ENCODE assay signal across 14 mouse cellular contexts in the genomic region with DNA sequence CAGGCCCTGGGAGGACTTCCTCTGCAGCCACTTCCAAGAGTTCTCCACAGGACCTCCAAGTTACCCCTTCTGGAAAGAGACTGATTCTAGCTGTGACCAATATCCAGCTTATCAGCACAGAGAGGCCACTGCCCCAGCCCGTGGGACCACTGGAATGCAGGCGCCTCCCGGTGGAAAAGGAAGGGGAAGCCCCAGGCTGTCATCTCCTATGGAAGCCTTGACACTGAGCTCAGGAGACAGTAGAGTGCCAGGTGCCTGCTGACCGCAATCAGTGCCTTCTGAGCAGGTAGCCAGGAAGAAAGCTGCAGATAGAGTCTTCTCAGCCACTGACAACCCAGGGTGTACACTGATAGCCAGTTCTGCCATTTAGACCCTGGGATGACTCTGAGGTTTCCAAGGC. TPM values are rescaled to one million over a fixed set of nuclear protein-coding genes. Genes with fewer than 3 reads are reported as not detected.
DNase-seq lines count a peak whose midpoint lies in the region; ATAC-seq lines count a peak whose summit lies in the region.
"Had no signal": no experiment of that assay in that cellular context is flagged by ENCODE, and none has a peak within 500 bp of the region (broad histone marks: within the 10 kb centered on the region; RNA-seq: fewer than 3 reads in every experiment).

No protein-coding gene starts in this region.

- H3K36me3 ChIP-seq in hindbrain, embryonic 12.5 days, result no peaks in the 10 kb centered on the region
- H3K36me3 ChIP-seq in hindbrain, embryonic 14.5 days (replicated peaks; ENCODE audit: control insufficient read depth, insufficient read depth), result no peaks in the 10 kb centered on the region
- no peaks in the 10 kb centered on the region; the same call in 1 of the 2 replicates for H3K36me3 ChIP-seq in lung, embryonic 16.5 days (ENCODE audit: control insufficient read depth, insufficient read depth, low read length)
- H3K36me3 ChIP-seq: embryonic facial prominence, embryonic 12.5 days; lung, embryonic 15.5 days had no signal

- no peaks in the 10 kb centered on the region for H3K9me3 ChIP-seq in hindbrain, embryonic 12.5 days (replicated peaks)
- H3K9me3 ChIP-seq in hindbrain, embryonic 14.5 days (ENCODE audit: control insufficient read depth, low read length), result no peaks in the 10 kb centered on the region
- H3K9me3 ChIP-seq in lung, embryonic 16.5 days (ENCODE audit: control insufficient read depth, low read length), result no peaks in the 10 kb centered on the region
- H3K9me3 ChIP-seq: embryonic facial prominence, embryonic 12.5 days; lung, embryonic 15.5 days had no signal

- DNase-seq in cerebellum, postnatal 25 days, result peak; percentile 59 to 65
- DNase-seq in hindbrain, embryonic 14.5 days (ENCODE audit: low spot score), result no peak
- no peak for DNase-seq in lung, postnatal 4 days
- DNase-seq in ovary, postnatal 36 days (ENCODE audit: low spot score), result no peak
- DNase-seq: kidney, postnatal 36 days; right cerebral cortex, postnatal 14 days had no signal

- peaks cover 7% of the 10 kb centered on the region; the same call in 1 of the 2 replicates for H3K4me1 ChIP-seq in hindbrain, embryonic 12.5 days
- H3K4me1 ChIP-seq in hindbrain, embryonic 14.5 days (replicated peaks; ENCODE audit: control insufficient read depth, insufficient read depth, low read length), result no peaks in the 10 kb centered on the region
- no peaks in the 10 kb centered on the region for H3K4me1 ChIP-seq in lung, embryonic 16.5 days (replicated peaks; ENCODE audit: control insufficient read depth, insufficient read depth, low read length)
- H3K4me1 ChIP-seq: embryonic facial prominence, embryonic 12.5 days; lung, embryonic 15.5 days had no signal

- no peak overlapping the region for H3K4me3 ChIP-seq in hindbrain, embryonic 12.5 days
- H3K4me3 ChIP-seq in hindbrain, embryonic 14.5 days (replicated peaks; ENCODE audit: low read length), result no peak overlapping the region
- no peak overlapping the region for H3K4me3 ChIP-seq in lung, embryonic 16.5 days (ENCODE audit: low read length)
- H3K4me3 ChIP-seq: embryonic facial prominence, embryonic 12.5 days; lung, embryonic 15.5 days had no signal

- no peak overlapping the region for H3K4me2 ChIP-seq in hindbrain, embryonic 12.5 days (replicated peaks)
- H3K4me2 ChIP-seq in hindbrain, embryonic 14.5 days (replicated peaks), result no peak overlapping the region
- no peak overlapping the region for H3K4me2 ChIP-seq in lung, embryonic 16.5 days (ENCODE audit: low read depth, low read length)
- H3K4me2 ChIP-seq: embryonic facial prominence, embryonic 12.5 days; lung, embryonic 15.5 days; midbrain, embryonic 11.5 days had no signal

- H3K27me3 ChIP-seq in hindbrain, embryonic 12.5 days, result 0 out of 2 replicates have a peak, but pooled peaks cover 2% of the 10 kb centered on the region
- H3K27me3 ChIP-seq in hindbrain, embryonic 14.5 days (ENCODE audit: control insufficient read depth, insufficient read depth, low read length), result no peaks in the 10 kb centered on the region
- H3K27me3 ChIP-seq in lung, embryonic 16.5 days (ENCODE audit: control insufficient read depth, insufficient read depth, low read depth, low read length), result no peaks in the 10 kb centered on the region
- H3K27me3 ChIP-seq: lung, embryonic 15.5 days had no signal

- no peak for ATAC-seq in cerebellum, adult (ENCODE audit: insufficient number of reproducible peaks, low FRiP score, low TSS enrichment)
- no peak for ATAC-seq in hindbrain, embryonic 12.5 days (ENCODE audit: low FRiP score)
- no peak for ATAC-seq in hindbrain, embryonic 14.5 days (ENCODE audit: low FRiP score)
- peak; percentile 56; the same call in 1 of the 2 replicates for ATAC-seq in lung, embryonic 16.5 days (ENCODE audit: low read depth)
- ATAC-seq: intestine, embryonic 16.5 days had no signal

- WGBS in hindbrain, embryonic 12.5 days, result 43% methylated on average over 4 of the region's 4 CpGs
- WGBS in hindbrain, embryonic 14.5 days, result 50% methylated on average over 4 of the region's 4 CpGs
- WGBS in lung, embryonic 16.5 days, result 27% methylated on average over 4 of the region's 4 CpGs

- 0 out of 2 replicates have a peak overlapping the region, but pooled peaks have one; percentile 27 for H3K9ac ChIP-seq in hindbrain, embryonic 12.5 days
- H3K9ac ChIP-seq in hindbrain, embryonic 14.5 days, result no peak overlapping the region
- no peak overlapping the region for H3K9ac ChIP-seq in lung, embryonic 16.5 days (ENCODE audit: low read length)
- H3K9ac ChIP-seq: embryonic facial prominence, embryonic 12.5 days; lung, embryonic 15.5 days had no signal

- no peak overlapping the region for H3K27ac ChIP-seq in hindbrain, embryonic 12.5 days
- no peak overlapping the region for H3K27ac ChIP-seq in hindbrain, embryonic 14.5 days
- no peak overlapping the region for H3K27ac ChIP-seq in lung, embryonic 16.5 days (ENCODE audit: low read length)
- H3K27ac ChIP-seq: embryonic facial prominence, embryonic 12.5 days; lung, embryonic 15.5 days had no signal

RNA-seq across cellular contexts. Expression of a gene that starts 13.4 kb away (rescaled TPM):
- 1.5 and 1.6 TPM in 2 replicates for polyA plus RNA-seq in hindbrain, embryonic 12.5 days (2016; fragmentation: Nextera tagmentation; extraction: Ambion mirVana)
- 11.7 and 13.6 TPM in 2 replicates for polyA plus RNA-seq in hindbrain, embryonic 14.5 days (2014; fragmentation: Nextera tagmentation; extraction: Ambion mirVana)
- polyA plus RNA-seq in lung, embryonic 16.5 days (2015; fragmentation: Nextera tagmentation; extraction: Ambion mirVana), result 11.3 and 15.3 TPM in 2 replicates

RNA-seq across cellular contexts. Expression of a gene that starts 46.3 kb away (rescaled TPM):
- polyA plus RNA-seq in hindbrain, embryonic 12.5 days (2016; fragmentation: Nextera tagmentation; extraction: Ambion mirVana), result 28.2 and 29.3 TPM in 2 replicates
- 33.3 and 41.0 TPM in 2 replicates for polyA plus RNA-seq in hindbrain, embryonic 14.5 days (2014; fragmentation: Nextera tagmentation; extraction: Ambion mirVana)
- 26.9 and 28.2 TPM in 2 replicates for polyA plus RNA-seq in lung, embryonic 16.5 days (2015; fragmentation: Nextera tagmentation; extraction: Ambion mirVana)

RNA-seq across cellular contexts. Expression of a gene that starts 55.8 kb away (rescaled TPM):
- not detected in 2 replicates for polyA plus RNA-seq in hindbrain, embryonic 12.5 days (2016; fragmentation: Nextera tagmentation; extraction: Ambion mirVana)
- polyA plus RNA-seq in hindbrain, embryonic 14.5 days (2014; fragmentation: Nextera tagmentation; extraction: Ambion mirVana), result not detected in 2 replicates
- polyA plus RNA-seq in lung, embryonic 16.5 days (2015; fragmentation: Nextera tagmentation; extraction: Ambion mirVana), result not detected in 2 replicates
- polyA plus RNA-seq: embryonic facial prominence, embryonic 12.5 days; intestine, embryonic 16.5 days; limb, embryonic 11.5 days; midbrain, embryonic 11.5 days had no signal

Comparison
In these comparisons a context has a peak if more than half of its experiments do, and no peak if none do; other contexts are left out.
1. DNase-seq: peak in cerebellum, postnatal 25 days (2 of 2); none in hindbrain, embryonic 14.5 days (single experiment), lung, postnatal 4 days (0 of 2) and ovary, postnatal 36 days (single experiment).